Mouse (Mus musculus) brain, adult 2 months (tissue): Measurements from ENCODE around the gene Terb1.

Experiments used
- DNase-seq: peaks from one replicate; pipeline ENCODE4 v3.0.0; 2011; ENCODE audit warnings: low read depth, low spot score

Gene Terb1

GRCm38 (mm10) chr8:104509061-104510006 is at the start of gene Terb1:
TSS of gene Terb1 (minus strand) at chr8:104509910.
- peak; percentile 71 for DNase-seq

- DNase-seq: no peak
These were observed 47.5 kb upstream of the Terb1 start for GRCm38 (mm10) chr8:104557226-104557625.

GRCm38 (mm10) chr8:104555191-104555590 is 45.5 kb upstream of the Terb1 start:
- no peak for DNase-seq

GRCm38 (mm10) chr8:104543440-104544045 is 33.8 kb upstream of the Terb1 start:
- no peak for DNase-seq

GRCm38 (mm10) chr8:104542160-104542559 is 32.5 kb upstream of the Terb1 start:
- DNase-seq: peak; percentile 94

- no peak for DNase-seq
These were observed 31.8 kb upstream of the Terb1 start for GRCm38 (mm10) chr8:104541515-104541880.

GRCm38 (mm10) chr8:104540710-104541514 is 31.2 kb upstream of the Terb1 start:
- peak; percentile 70 for DNase-seq

GRCm38 (mm10) chr8:104540238-104540637 is 30.5 kb upstream of the Terb1 start:
- DNase-seq: no peak

GRCm38 (mm10) chr8:104539566-104539965 is 29.9 kb upstream of the Terb1 start:
- DNase-seq: peak; percentile 77

- DNase-seq: peak; percentile 63
These were observed 29.2 kb upstream of the Terb1 start for GRCm38 (mm10) chr8:104538896-104539295.

GRCm38 (mm10) chr8:104536028-104536427 is 26.3 kb upstream of the Terb1 start:
- DNase-seq: no peak

- DNase-seq: no peak
These were observed 25.7 kb upstream of the Terb1 start for GRCm38 (mm10) chr8:104535378-104535777.

- DNase-seq: peak; percentile 42
These were observed 25.1 kb upstream of the Terb1 start for GRCm38 (mm10) chr8:104534779-104535141.

- DNase-seq: peak; percentile 97
These were observed 24.5 kb upstream of the Terb1 start, which contains the start of the genes Nae1 and Car7 for GRCm38 (mm10) chr8:104533971-104534778. TSS of gene Nae1 (minus strand) at chr8:104534637. TSS of gene Car7 (plus strand) at chr8:104534689.

- no peak for DNase-seq
These were observed 23.8 kb upstream of the Terb1 start for GRCm38 (mm10) chr8:104533551-104533950.

- peak; percentile 95 for DNase-seq
These were observed 20.0 kb upstream of the Terb1 start for GRCm38 (mm10) chr8:104529671-104530070.

- DNase-seq: peak; percentile 36
These were observed 8.2 kb upstream of the Terb1 start for GRCm38 (mm10) chr8:104517872-104518271.

GRCm38 (mm10) chr8:104510134-104510533 is 424 bp upstream of the Terb1 start:
- DNase-seq: no peak

- no peak for DNase-seq
These were observed 30.6 kb downstream of the Terb1 start for GRCm38 (mm10) chr8:104479091-104479490.

GRCm38 (mm10) chr8:104472465-104472864 is 37.2 kb downstream of the Terb1 start:
- DNase-seq: no peak

- DNase-seq: no peak
These were observed 42.2 kb downstream of the Terb1 start for GRCm38 (mm10) chr8:104467463-104467862.
